Mouse (Mus musculus): ENCODE results near the gene Rspo4.

GRCm38 (mm10) chr2:151868196-151868595 lies 25.5 kb downstream of the Rspo4 start:
- TF ChIP-seq POLR2A (IDR thresholded peaks at IDR 0.05; ENCODE audit: borderline replicate concordance, extremely low read depth, low read depth, low read length) (no peak), CTCF (IDR thresholded peaks at IDR 0.05; ENCODE audit: insufficient read depth, low read length) (no peak)
